Mouse (Mus musculus) spleen, adult 2 months (tissue): ENCODE data around the gene Nbas.

Source experiments
- CTCF ChIP-seq: fragments of 200-500 bp; IDR thresholded peaks from 2 replicates; pipeline ENCODE4 v1.5.1; 2011; ENCODE audit warnings: mild to moderate bottlenecking, inconsistent platforms; ENCODE audit not compliant: insufficient read depth, insufficient read length, insufficient replicate concordance; ENCODE audit errors: extremely low read depth
- POLR2A ChIP-seq: fragments of 200-500 bp; IDR thresholded peaks from 2 replicates; pipeline ENCODE4 v1.6.1; 2011; ENCODE audit warnings: low read depth, low read length, inconsistent platforms

DNA sequence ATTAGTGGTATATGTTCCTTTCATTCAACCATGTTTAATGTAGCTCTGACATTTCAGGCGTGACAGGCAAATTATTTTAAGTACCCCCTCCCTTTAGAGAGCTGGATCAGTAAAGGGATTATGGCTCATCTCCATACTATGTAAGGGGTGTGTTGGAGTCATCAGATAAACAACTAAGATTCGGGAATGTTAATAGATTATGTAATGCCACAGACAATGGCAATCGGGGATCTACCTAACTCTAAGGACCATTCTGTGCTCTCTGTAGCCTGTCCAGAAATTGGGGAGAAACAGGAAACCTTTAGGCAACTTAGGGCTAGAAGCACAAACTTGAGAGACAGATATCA is 19.4 kb upstream of the Nbas start:
- no peak for TF ChIP-seq CTCF
- no peak for TF ChIP-seq POLR2A
